Mouse (Mus musculus): ENCODE measurements around the gene Dhx29.

DNA sequence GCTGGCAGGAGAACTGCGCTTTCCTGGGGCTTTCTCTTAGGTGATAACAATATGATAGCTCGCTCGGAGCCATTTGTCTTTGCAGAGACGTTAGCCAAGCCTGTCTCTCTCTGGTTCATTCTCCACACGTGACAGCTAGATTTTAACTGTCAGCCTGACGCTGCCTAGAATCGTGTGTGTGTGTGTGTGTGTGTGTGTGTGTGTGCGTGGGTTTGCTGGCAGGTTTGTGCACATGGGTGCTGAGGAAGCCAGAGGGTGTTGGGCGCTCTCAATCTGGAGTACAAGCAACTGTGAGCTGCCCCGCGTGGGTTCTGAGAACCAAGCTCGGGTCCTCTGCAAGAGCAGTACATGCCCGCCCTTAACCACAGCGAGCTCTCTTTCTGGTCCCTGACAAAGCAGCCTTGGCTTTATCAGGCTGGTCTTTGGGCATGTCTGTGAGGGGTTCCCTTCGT is 14.7 kb downstream of the Dhx29 start:
- TF ChIP-seq HCFC1 (IDR thresholded peaks at IDR 0.05; ENCODE audit: borderline replicate concordance, insufficient read depth, low read length): no peak
- TF ChIP-seq CHD2 (IDR thresholded peaks at IDR 0.05; ENCODE audit: low read depth, low read length): no peak

Measured in ES-E14 (cell line).